Mouse (Mus musculus): ENCODE data around the gene Gfap.

- TF ChIP-seq MAFK (IDR thresholded peaks at IDR 0.05; ENCODE audit: insufficient read depth, low read depth, low read length) (no peak), HCFC1 (IDR thresholded peaks at IDR 0.05; ENCODE audit: borderline replicate concordance, insufficient read depth, low read length) (no peak), ZC3H11A (IDR thresholded peaks at IDR 0.05; ENCODE audit: borderline replicate concordance, low read depth, low read length) (no peak), ZNF384 (IDR thresholded peaks at IDR 0.05; ENCODE audit: low read depth, low read length) (no peak)
Observed at GRCm38 (mm10) chr11:102902107-102902506, 1.4 kb upstream of the Gfap start.

Data from ES-E14 (cell line).